Mouse (Mus musculus): ENCODE measurements around the gene Cldn22. TPM values are rescaled to one million over a fixed set of nuclear protein-coding genes. Genes with fewer than 3 reads are reported as not detected.
"Not testable (repeated sequence)": the region's sequence is repeated elsewhere in the genome, so short reads cannot be mapped to it uniquely, and the experiment has no call there.

Gene Cldn22
- polyA plus RNA-seq, 1 experiment from 2014 or later: not detected

DNA sequence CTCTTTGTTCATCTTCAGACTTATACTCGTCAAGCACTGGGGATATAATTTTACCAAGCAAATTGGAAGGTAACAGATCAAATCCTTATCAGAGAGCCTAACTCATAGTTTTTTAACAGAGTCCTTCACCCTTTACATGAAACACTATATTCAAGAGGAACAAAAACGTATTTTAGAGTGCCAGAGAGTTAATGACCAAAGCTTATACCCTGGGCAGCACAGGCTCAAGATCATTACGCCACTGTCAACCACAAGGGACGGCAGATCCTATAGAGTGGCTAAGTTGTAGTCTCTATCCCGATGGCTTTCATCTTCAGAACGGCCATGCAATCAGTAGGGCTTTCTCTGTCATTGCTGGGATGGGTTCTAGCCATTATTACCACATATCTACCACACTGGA, 2.4 kb upstream of the Cldn22 start, which contains the start of gene Cldn24:
Gene Cldn24, plus strand, starts transcription at position 301 of the 400 bp plus-strand sequence.
- Histone ChIP-seq H3K4me1 (ENCODE audit: control insufficient read depth, insufficient read depth, low read length) (no peaks in the 10 kb centered on the region), H3K9ac (replicated peaks; ENCODE audit: low read depth, low read length) (no peak within 1 kb of the TSS), H3K4me3 (ENCODE audit: low read depth, low read length) (no peak within 1 kb of the TSS), H3K9me3 (ENCODE audit: control insufficient read depth, low read length) (no peaks in the 10 kb centered on the region), H3K27ac (ENCODE audit: low read depth, low read length) (no peak within 1 kb of the TSS), H3K4me2 (ENCODE audit: low read depth, low read length) (no peak within 1 kb of the TSS), H3K27me3 (ENCODE audit: control insufficient read depth, insufficient read depth, low read length) (no peaks in the 10 kb centered on the region), H3K36me3 (ENCODE audit: control insufficient read depth, insufficient read depth, low read length) (no peaks in the 10 kb centered on the region)
- 84% methylated on average over 6 of the region's 6 CpGs for WGBS
- no peak for ATAC-seq (ENCODE audit: low read depth)

DNA sequence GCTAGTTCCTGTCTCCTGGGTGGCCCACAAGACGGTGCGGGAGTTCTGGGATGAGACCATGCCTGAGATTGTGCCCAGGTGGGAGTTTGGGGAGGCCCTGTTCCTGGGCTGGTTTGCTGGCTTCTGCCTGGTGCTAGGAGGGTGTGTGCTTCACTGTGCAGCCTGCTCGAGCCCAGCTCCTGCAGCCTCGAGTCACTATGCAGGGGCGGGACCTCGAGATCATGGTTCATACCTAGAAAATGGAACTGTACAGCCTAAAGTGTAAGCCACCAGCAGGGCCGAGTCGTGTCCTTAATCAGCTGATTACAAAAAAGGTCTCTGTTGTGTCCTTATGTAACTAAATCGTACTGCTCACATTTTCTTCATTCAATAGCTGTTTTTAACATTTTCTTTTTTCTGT, 1.7 kb upstream of the Cldn22 start:
- 90% methylated on average over 7 of the region's 9 CpGs for WGBS
- not testable (repeated sequence) for H3K27ac ChIP-seq (ENCODE audit: low read depth, low read length); H3K9me3 ChIP-seq (ENCODE audit: control insufficient read depth, low read length); H3K4me1 ChIP-seq (ENCODE audit: control insufficient read depth, insufficient read depth, low read length); H3K4me2 ChIP-seq (ENCODE audit: low read depth, low read length); H3K9ac ChIP-seq (replicated peaks; ENCODE audit: low read depth, low read length); H3K27me3 ChIP-seq (ENCODE audit: control insufficient read depth, insufficient read depth, low read length); H3K4me3 ChIP-seq (ENCODE audit: low read depth, low read length); H3K36me3 ChIP-seq (ENCODE audit: control insufficient read depth, insufficient read depth, low read length); ATAC-seq (ENCODE audit: low read depth)

DNA sequence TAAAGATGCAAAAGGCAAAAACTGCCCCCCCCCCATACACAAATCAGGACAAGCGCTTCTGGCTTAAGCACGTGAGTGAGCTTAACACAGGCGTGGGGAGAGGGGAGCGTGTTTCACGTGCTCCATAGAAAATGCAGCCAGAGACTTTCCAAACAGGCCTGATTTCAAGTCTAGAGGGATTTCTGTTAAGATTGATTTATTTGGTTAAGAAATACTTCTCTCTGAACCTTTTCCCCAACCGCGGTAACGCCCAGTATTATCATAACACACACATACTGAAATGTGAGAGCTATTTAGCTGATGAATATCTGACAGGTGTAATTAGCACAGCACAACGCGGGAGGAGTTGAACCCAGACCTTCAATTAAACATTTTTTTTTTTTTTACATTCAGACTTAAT, 505 bp upstream of the Cldn22 start:
- Histone ChIP-seq H3K36me3 (ENCODE audit: control insufficient read depth, insufficient read depth, low read length) (no peaks in the 10 kb centered on the region), H3K27ac (ENCODE audit: low read depth, low read length) (no peak overlapping the region), H3K9me3 (ENCODE audit: control insufficient read depth, low read length) (no peaks in the 10 kb centered on the region), H3K27me3 (ENCODE audit: control insufficient read depth, insufficient read depth, low read length) (no peaks in the 10 kb centered on the region), H3K9ac (replicated peaks; ENCODE audit: low read depth, low read length) (no peak overlapping the region), H3K4me2 (ENCODE audit: low read depth, low read length) (no peak overlapping the region), H3K4me1 (ENCODE audit: control insufficient read depth, insufficient read depth, low read length) (no peaks in the 10 kb centered on the region), H3K4me3 (ENCODE audit: low read depth, low read length) (no peak overlapping the region)
- ATAC-seq (ENCODE audit: low read depth): no peak
- WGBS: 68% methylated on average over 10 of the region's 10 CpGs

DNA sequence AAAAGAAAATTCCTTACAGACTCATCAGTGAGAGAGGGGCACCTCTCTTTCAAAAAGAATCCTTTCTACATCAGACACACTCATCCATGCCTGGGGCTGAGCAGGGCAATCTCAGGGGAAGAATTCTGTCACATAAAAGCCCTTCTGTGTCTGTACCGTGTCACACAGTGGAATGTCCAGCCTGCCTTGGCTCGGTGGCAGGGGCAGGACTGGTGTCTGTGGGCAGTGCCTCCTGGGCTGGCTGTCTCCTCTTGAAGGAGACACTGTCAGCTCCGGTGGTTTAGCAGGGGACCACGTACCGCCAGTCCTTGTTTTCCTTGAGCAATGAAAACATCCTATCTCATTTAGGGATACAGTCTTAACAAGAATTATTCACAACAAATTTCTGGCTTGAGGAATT, 1.3 kb downstream of the Cldn22 start:
- Histone ChIP-seq H3K27ac (ENCODE audit: low read depth, low read length) (no peak overlapping the region), H3K4me1 (ENCODE audit: control insufficient read depth, insufficient read depth, low read length) (no peaks in the 10 kb centered on the region), H3K9me3 (ENCODE audit: control insufficient read depth, low read length) (no peaks in the 10 kb centered on the region), H3K4me3 (ENCODE audit: low read depth, low read length) (no peak overlapping the region), H3K4me2 (ENCODE audit: low read depth, low read length) (no peak overlapping the region), H3K27me3 (ENCODE audit: control insufficient read depth, insufficient read depth, low read length) (no peaks in the 10 kb centered on the region), H3K9ac (replicated peaks; ENCODE audit: low read depth, low read length) (no peak overlapping the region), H3K36me3 (ENCODE audit: control insufficient read depth, insufficient read depth, low read length) (no peaks in the 10 kb centered on the region)
- no peak for ATAC-seq (ENCODE audit: low read depth)
- 56% methylated on average over 5 of the region's 5 CpGs for WGBS

DNA sequence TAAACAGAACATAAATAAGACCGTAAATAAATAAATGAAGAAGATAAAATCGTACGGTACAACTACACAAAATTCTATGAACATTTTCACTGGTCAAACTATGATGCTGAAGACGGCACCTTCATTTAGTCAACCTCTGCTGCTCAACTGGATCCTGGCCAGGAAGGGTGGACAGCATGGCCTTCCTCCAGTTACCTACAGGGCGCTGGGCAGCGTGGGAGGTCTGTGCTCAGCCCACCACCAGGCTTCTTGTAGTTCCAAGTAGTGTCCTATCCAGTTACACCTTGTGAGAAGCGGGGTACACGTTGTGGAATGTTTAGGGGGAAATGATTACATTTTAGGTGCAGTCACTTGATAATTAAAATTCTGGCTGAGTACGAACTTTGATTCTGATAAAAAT, 2.6 kb downstream of the Cldn22 start:
- no peak overlapping the region for H3K4me2 ChIP-seq (ENCODE audit: low read depth, low read length)
- ATAC-seq (ENCODE audit: low read depth): no peak
- H3K9me3 ChIP-seq (ENCODE audit: control insufficient read depth, low read length): no peaks in the 10 kb centered on the region
- H3K27me3 ChIP-seq (ENCODE audit: control insufficient read depth, insufficient read depth, low read length): no peaks in the 10 kb centered on the region
- WGBS: 90% methylated on average over 9 of the region's 9 CpGs
- no peak overlapping the region for H3K4me3 ChIP-seq (ENCODE audit: low read depth, low read length)
- no peaks in the 10 kb centered on the region for H3K36me3 ChIP-seq (ENCODE audit: control insufficient read depth, insufficient read depth, low read length)
- H3K9ac ChIP-seq (replicated peaks; ENCODE audit: low read depth, low read length): no peak overlapping the region
- no peaks in the 10 kb centered on the region for H3K4me1 ChIP-seq (ENCODE audit: control insufficient read depth, insufficient read depth, low read length)
- H3K27ac ChIP-seq (ENCODE audit: low read depth, low read length): no peak overlapping the region

DNA sequence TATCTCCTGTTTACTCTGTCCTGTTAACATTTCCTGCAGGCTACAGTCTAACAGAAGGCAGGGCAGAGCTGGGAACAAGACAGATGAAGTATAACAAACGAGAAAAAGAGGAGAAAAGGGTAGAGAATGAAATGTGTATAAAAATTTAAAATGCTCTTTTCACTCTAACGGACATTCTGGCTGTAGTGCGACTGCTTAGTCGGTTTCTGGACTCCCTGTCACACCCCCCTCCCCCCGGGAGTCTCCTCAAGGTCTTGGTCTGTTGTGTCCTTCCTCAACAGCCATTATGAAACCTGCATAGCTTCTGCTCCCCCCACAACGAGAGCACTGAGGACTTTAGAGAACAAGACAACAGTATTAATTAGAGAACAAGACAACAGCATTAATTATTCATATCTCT, 8.3 kb downstream of the Cldn22 start:
- Histone ChIP-seq H3K27me3 (ENCODE audit: control insufficient read depth, insufficient read depth, low read length) (no peaks in the 10 kb centered on the region), H3K4me2 (ENCODE audit: low read depth, low read length) (no peak overlapping the region), H3K9ac (replicated peaks; ENCODE audit: low read depth, low read length) (no peak overlapping the region), H3K4me3 (ENCODE audit: low read depth, low read length) (no peak overlapping the region), H3K27ac (ENCODE audit: low read depth, low read length) (no peak overlapping the region), H3K36me3 (ENCODE audit: control insufficient read depth, insufficient read depth, low read length) (no peaks in the 10 kb centered on the region), H3K4me1 (ENCODE audit: control insufficient read depth, insufficient read depth, low read length) (no peaks in the 10 kb centered on the region), H3K9me3 (ENCODE audit: control insufficient read depth, low read length) (no peaks in the 10 kb centered on the region)
- 83% methylated on average over 6 of the region's 6 CpGs for WGBS
- no peak for ATAC-seq (ENCODE audit: low read depth)

DNA sequence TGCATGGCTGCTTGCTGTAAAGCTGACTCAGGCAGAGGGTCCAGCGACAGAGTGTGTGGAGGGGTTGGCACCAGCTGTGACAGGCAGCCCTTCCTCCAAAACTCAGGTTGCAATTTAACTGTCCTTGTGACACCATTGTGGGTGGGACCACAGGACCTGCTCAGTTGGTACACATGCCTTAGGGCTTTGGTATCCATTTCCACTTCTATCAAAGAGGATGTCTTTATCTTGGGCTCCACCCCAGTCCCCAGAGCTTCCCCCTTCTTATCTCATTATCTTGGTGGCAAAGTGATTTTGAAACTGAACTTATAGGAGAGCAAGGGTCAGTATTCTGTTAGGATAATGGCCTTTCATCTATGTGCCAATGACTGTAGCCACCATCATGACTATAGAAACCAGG, 9.7 kb downstream of the Cldn22 start:
- no peak overlapping the region for H3K27ac ChIP-seq (ENCODE audit: low read depth, low read length)
- H3K9me3 ChIP-seq (ENCODE audit: control insufficient read depth, low read length): no peaks in the 10 kb centered on the region
- no peaks in the 10 kb centered on the region for H3K36me3 ChIP-seq (ENCODE audit: control insufficient read depth, insufficient read depth, low read length)
- no peaks in the 10 kb centered on the region for H3K4me1 ChIP-seq (ENCODE audit: control insufficient read depth, insufficient read depth, low read length)
- H3K27me3 ChIP-seq (ENCODE audit: control insufficient read depth, insufficient read depth, low read length): no peaks in the 10 kb centered on the region
- no peak overlapping the region for H3K4me3 ChIP-seq (ENCODE audit: low read depth, low read length)
- 70% methylated on average over 1 of the region's 1 CpGs for WGBS
- no peak overlapping the region for H3K4me2 ChIP-seq (ENCODE audit: low read depth, low read length)
- H3K9ac ChIP-seq (replicated peaks; ENCODE audit: low read depth, low read length): no peak overlapping the region
- ATAC-seq (ENCODE audit: low read depth): no peak; the same call in 1 of the 2 replicates

DNA sequence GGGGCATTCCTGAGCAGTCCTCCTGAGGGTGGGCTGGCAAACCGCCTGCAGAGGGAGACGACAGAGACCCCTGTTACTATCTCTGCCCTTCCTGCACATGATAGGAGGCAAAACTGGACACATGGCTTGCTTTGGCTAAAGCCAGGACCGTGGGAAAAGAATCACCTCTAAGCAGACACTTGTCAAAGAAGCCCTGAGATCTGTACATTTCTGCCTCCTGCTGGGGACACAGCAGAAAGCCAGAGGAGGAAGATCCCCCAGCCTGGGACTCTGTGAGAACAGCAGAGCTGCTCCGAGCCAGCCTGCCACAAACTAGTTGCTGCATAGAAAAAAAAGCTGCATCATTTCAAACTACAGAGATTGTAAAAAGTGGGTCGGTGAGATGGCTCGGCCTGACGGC, 18.8 kb downstream of the Cldn22 start:
- Histone ChIP-seq H3K27ac (ENCODE audit: low read depth, low read length) (no peak overlapping the region), H3K36me3 (ENCODE audit: control insufficient read depth, insufficient read depth, low read length) (no peaks in the 10 kb centered on the region; the same call in 1 of the 2 replicates), H3K9me3 (ENCODE audit: control insufficient read depth, low read length) (no peaks in the 10 kb centered on the region), H3K27me3 (ENCODE audit: control insufficient read depth, insufficient read depth, low read length) (no peaks in the 10 kb centered on the region), H3K4me2 (ENCODE audit: low read depth, low read length) (no peak overlapping the region), H3K9ac (replicated peaks; ENCODE audit: low read depth, low read length) (no peak overlapping the region), H3K4me3 (ENCODE audit: low read depth, low read length) (no peak overlapping the region), H3K4me1 (ENCODE audit: control insufficient read depth, insufficient read depth, low read length) (no peaks in the 10 kb centered on the region)
- ATAC-seq (ENCODE audit: low read depth): no peak
- WGBS: 86% methylated on average over 7 of the region's 7 CpGs

DNA sequence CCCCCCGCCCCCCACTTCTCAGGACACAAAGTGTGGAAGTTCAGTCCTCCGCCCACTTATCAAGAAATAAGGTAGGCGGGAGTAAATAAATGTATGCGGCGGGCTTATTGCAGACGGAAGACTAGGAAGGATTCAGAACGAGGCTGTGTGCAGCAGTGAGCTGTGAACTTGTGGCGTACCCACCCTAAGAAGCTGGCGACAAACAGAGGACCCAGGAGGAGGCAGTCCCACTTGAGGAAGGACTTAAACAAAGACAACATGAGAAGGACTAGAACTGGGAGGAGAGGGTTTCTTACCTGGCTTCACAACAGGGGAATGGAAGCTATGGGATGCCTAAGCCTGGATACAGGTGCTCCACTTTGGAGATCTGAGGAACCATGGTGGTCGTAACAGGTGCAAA, 19.4 kb downstream of the Cldn22 start:
- ATAC-seq (ENCODE audit: low read depth): no peak
- Histone ChIP-seq H3K9me3 (ENCODE audit: control insufficient read depth, low read length) (no peaks in the 10 kb centered on the region), H3K9ac (replicated peaks; ENCODE audit: low read depth, low read length) (no peak overlapping the region), H3K4me3 (ENCODE audit: low read depth, low read length) (no peak overlapping the region), H3K36me3 (ENCODE audit: control insufficient read depth, insufficient read depth, low read length) (no peaks in the 10 kb centered on the region; the same call in 1 of the 2 replicates), H3K4me2 (ENCODE audit: low read depth, low read length) (no peak overlapping the region), H3K27ac (ENCODE audit: low read depth, low read length) (no peak overlapping the region), H3K27me3 (ENCODE audit: control insufficient read depth, insufficient read depth, low read length) (no peaks in the 10 kb centered on the region), H3K4me1 (ENCODE audit: control insufficient read depth, insufficient read depth, low read length) (no peaks in the 10 kb centered on the region)
- 94% methylated on average over 10 of the region's 10 CpGs for WGBS

DNA sequence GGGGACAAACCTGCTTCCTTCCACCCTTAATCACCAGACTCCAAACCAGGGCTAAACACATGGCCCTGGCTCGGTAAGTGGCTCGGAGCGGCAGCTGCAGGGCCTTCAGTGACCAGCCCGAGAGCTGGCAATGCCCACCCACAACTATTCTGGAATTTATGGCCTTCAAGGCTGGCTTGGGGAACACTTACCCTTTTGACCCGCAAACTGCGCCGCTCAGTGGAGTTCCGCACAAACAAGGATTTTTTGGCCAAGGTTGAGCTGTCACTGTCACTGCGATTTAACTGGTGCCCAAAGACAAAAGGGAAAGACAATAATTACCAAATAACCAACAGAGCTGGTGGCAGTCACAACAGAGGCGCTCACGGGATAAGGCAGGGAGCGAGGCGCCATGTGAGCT, 21.7 kb downstream of the Cldn22 start:
- no peaks in the 10 kb centered on the region for H3K9me3 ChIP-seq (ENCODE audit: control insufficient read depth, low read length)
- 30% methylated on average over 13 of the region's 13 CpGs for WGBS
- H3K4me1 ChIP-seq (ENCODE audit: control insufficient read depth, insufficient read depth, low read length): no peaks in the 10 kb centered on the region
- ATAC-seq (ENCODE audit: low read depth): no peak
- no peaks in the 10 kb centered on the region for H3K27me3 ChIP-seq (ENCODE audit: control insufficient read depth, insufficient read depth, low read length)
- 0 out of 2 replicates have a peak, but pooled peaks cover 5% of the 10 kb centered on the region for H3K36me3 ChIP-seq (ENCODE audit: control insufficient read depth, insufficient read depth, low read length)
- H3K4me3 ChIP-seq (ENCODE audit: low read depth, low read length): no peak overlapping the region
- no peak overlapping the region for H3K9ac ChIP-seq (replicated peaks; ENCODE audit: low read depth, low read length)
- no peak overlapping the region for H3K27ac ChIP-seq (ENCODE audit: low read depth, low read length)
- H3K4me2 ChIP-seq (ENCODE audit: low read depth, low read length): no peak overlapping the region
